Mouse (Mus musculus) c-Kit-positive CD71-positive TER-119-negative erythroid progenitor cells, embryonic 14.5 days (primary cell): ENCODE data around the gene St6galnac3.

ENCODE experiments used
- DNase-seq: peaks from one replicate; pipeline ENCODE4 v3.0.0-alpha.2; 2013; ENCODE audit warnings: low read depth

St6galnac3 gene

GRCm38 (mm10) chr3:153460173-153460572 is 264.8 kb downstream of the St6galnac3 start:
- DNase-seq = no peak

- DNase-seq = no peak
Measured at GRCm38 (mm10) chr3:153458593-153458992, 266.4 kb downstream of the St6galnac3 start.

DNA sequence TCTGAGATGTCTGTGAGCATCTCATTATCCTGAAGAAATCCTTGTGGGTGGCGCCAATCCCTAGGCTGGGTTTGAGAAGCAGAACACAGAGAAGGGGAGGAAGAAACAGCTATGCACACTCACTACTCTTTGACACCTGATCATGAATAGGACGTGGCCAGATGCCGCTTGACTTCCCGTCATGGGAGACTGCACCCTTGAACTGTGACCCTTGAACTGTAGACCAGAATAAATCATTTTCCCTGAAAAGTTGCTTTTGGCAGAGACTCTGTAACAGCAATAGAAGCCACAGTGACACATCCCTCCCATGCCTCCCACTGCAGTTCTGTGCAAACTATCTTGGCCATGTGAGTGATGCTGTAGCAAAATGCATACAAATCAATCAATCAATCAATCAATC is 267.3 kb downstream of the St6galnac3 start:
- DNase-seq = no peak

- DNase-seq = no peak
Measured at GRCm38 (mm10) chr3:153457203-153457602, 267.8 kb downstream of the St6galnac3 start.

- no peak for DNase-seq
Measured at GRCm38 (mm10) chr3:153456227-153456626, 268.7 kb downstream of the St6galnac3 start.

DNA sequence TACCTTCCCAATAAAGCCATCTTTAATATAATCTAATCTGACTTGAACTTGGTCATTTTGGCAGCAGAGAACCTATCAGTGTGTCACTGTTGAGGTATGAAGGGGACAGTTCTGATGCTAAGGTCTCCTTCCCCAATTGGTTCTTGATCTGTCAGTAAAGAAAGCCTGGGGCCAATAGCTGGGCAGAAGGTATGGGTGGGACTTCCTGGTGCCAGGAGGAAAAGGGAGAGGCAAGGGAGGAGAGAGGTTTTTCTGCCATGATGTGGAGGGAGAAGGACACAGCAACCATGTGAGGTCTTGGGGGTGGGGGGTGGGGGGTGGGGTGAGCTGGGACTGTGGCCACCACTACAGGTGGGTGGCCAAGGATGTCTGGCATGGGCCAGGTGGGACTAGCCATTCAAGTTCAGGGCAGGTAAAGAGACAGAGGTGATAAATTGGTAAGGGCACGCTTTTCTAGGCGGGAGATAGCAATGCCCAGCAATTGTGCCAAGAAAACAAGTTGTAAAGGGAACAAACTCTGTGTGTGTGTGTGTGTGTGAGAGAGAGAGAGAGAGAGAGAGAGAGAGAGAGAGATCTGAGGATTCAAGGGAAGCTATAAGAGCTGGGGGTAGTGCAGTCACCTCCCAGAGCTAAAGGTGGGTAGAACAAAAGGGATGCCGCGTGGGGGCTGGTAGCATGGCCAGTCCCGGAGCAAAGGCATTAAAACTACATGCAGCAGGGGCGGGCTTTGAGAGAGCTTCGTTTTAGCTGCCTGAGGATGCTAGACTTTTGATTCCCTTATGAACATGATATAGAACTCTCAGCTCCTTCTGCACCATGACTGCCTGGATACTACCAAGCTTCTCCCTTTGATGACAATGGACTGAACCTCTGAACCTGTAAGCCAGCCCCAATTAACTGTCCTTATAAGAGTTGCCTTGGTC is 271.6 kb downstream of the St6galnac3 start:
- no peak for DNase-seq

DNA sequence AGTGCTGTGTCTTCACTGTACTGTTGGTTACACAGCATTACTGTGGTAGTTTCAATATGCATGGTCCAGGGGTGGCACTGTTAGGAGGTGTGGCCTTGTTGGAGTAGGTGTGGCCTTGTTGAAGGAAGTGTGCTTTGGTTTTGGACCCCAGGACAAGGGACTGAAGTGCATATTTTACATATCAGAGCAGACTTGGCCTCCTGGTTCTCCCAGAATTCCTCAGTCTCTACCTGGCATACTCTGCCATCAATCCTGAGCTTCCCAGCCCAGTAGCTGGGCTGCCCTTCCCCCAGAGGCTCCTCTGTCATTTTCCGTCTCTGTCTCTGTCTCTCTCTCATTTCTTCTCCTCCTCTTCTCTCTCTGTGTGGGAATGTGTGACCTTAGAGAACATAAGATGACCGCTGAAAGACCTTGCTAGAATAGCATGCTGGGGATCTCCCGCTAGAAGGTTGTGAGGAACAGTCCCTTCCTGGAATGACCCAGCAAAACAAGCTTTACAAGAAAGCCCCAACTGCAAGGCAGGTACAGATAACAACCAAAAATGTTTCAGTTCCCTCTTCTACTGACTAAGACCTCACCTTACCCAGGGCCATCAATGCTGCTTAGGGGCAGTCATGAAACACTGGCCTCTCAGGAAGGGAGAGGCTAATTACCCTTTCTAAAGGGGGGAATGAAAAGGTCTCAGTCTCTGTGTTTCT is 272.5 kb downstream of the St6galnac3 start:
- no peak for DNase-seq

DNA sequence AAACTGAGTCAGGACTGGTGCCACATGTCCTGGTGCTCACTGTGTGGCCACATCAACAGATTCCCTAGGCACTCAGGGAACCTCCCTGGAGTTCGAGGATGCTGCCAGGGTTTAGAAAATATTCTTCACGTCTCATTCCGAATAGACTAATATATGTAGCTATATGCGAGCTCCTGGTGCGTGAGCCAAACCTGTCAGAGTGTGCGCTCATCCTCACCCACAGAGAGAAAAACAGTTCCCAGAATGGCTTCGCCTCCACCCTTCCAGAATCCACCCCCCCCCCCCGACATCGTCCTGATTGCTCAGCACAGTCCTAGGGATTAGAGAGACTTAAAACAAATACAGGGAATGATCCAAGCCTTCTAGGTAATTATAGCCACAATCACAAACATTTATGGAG is 283.6 kb downstream of the St6galnac3 start:
- DNase-seq = no peak

- peak; percentile 33 for DNase-seq
Measured at GRCm38 (mm10) chr3:153436076-153437021, 288.6 kb downstream of the St6galnac3 start.

DNA sequence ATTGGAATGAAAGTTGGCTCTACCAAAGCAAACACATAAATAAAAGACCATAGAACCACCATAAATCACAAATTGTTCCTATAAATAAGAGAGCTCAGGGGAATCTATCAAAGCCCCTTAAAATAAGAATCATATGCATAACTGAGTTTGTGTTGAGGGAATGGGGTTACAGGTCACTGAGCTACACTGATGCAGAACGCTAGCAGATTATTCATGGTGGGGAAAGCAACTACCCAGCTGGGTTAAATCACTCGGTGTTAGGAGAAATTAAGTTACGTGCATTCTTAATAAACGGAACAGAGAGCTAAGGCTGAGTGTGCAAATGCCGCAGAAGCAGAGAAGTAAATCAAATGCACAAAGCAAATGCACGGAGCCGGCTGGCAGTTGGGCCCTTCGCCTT is 292.0 kb downstream of the St6galnac3 start:
- no peak for DNase-seq

DNA sequence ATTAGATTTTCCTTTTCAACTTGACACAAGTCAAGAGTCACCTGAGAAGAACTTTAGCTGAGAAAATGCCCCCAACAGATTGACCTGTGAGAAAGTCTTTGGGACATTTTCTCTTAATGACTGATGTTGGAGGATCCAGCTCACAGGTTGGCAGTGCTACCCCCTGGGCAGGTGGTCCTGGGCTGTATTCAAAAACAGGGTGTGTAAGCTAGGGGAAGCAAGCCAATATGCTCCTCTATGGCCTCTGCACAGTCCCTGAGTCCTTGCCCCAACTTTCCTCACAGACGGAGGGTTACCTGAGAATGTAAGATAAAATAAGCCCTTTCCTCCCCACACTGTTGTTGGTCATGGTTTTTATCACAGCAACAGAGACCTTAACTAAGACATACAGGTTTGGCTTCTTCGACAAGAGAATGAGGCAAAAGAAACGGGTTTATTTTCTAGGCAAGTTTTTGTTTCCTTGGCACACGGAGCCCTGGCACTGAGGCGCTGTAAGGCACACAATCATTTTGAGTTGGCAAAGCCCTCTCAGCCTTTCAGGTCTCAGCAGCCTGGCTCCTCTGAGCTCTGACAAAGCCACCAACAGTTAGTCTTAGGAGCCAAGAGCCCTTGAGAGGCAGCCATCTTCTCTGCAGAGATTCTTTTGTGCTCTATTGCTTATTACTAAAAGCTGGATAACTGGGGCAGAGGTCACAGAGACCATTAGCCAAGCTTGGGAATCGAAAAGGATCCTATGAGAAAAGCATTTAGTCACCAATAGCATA is 292.7 kb downstream of the St6galnac3 start:
- no peak for DNase-seq

DNA sequence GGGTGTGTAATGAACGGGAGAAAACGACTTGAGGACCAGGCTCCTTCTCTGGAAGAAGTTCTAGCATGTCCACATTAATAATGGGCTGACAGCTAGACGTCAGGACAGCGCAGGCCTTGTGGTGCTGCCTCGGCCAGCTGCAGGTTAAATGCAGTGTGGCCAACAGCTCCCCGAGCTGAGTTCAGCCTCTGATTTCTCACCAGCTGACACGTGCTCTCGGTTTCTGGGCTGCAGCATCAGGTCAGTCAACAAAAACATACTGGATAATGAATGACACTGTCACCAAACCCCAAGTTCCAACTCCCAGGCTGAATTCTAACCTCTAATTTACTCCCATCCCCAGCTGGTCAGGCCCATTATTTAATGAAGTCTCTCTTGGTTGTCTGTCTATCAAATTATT is 295.1 kb downstream of the St6galnac3 start:
- no peak for DNase-seq

DNA sequence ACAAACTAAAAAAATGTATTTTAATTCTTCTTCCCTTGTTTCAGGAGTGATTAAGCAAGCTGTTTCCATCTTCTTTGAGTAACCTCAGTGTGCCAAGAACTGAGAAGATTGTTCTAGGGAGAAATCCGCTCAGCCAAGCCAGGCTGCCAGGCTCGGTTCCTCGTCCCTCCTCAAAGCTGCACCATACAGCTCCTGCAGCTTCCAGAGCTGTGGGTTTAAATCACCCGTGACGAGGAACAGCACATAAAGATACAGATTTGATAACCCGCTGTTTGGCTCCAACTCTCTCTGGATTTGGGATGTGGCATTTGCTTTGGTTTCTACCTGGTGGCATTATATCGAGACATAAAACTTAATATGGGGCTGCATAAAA is 303.1 kb downstream of the St6galnac3 start:
- no peak for DNase-seq

DNA sequence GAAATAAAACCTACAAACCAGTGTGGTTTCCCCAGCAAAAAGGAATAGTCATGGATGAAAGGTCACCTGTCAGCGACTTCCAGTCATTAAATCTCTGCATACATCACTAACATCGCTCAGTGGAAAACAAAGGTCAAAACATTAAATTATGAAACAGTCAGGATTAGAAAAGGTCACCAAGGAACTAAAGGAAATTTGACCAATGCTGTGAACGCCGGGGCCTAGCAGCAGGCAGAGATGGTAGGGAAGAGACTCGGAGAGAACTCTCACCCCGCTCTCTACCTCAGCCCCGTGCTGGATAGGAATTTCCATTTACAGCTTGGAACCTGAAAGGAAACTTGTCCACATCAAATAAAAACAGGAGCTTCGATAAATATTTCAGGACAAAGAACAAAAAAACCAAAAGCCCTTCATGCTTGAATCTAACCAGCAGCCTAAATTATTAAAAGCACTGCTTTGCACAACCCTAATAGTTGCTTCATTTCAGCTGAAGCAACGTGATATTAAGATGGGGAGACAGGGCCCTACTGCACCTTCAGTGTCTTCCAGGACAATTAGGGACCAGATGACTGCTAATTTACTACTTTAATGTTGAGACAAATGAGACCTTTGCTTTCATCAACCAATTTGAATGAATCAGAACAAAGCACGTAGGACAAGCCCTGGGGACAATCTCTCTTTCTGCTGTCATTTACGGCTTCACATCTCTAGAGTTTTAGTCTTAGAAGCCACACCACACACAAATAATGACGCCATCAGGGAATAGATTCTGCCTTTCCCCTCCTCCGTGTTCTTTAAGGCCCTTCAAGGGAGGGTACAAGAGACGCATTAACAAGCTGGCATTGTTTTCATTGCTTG is 303.7 kb downstream of the St6galnac3 start:
- DNase-seq = no peak

GRCm38 (mm10) chr3:153419331-153419730 is 305.6 kb downstream of the St6galnac3 start:
- no peak for DNase-seq

- no peak for DNase-seq
Measured at GRCm38 (mm10) chr3:153417001-153417400, 308.0 kb downstream of the St6galnac3 start.

- DNase-seq = no peak
Measured at GRCm38 (mm10) chr3:153416383-153416782, 308.6 kb downstream of the St6galnac3 start.

DNA sequence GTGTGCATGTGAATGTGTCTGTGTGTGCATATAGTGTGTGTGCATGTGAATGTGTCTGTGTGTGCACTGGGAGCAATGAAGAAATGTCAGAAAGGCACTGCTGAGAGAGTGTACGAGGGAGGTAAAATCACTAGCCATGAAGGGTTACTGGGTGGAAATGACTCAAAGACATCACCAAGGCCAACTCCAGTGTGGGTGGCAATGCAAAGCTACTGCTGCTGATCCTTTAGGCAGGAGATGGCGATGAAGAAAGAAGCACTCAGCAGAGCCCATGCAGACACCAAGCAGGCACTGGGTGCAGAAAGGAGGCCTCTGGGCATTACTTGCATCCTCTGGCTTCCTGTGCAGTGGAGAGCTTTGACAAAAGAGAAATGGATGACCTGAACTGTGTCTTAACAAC is 310.8 kb downstream of the St6galnac3 start:
- DNase-seq = no peak

DNA sequence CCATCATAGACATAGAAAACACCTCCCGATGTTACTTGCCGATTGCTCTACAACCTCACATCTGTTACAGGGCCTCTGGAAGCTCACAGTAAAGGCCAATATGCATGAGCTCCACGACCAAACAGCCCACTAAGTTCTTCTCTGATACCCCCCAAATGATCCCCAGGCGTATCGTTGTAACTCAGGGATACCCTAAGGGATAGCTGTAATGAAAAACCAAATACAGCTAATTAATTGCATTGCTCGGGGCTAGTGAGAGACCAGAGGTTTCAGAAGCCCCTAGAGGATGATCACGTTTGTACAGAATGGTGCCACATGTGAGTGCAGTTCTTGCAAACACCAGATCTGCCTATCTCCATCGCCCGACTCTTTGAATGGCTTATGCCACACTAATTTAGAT is 315.7 kb downstream of the St6galnac3 start:
- DNase-seq = no peak

GRCm38 (mm10) chr3:153408361-153408760 is 316.6 kb downstream of the St6galnac3 start:
- DNase-seq = no peak
